Mouse (Mus musculus) megakaryocyte-erythroid progenitor cell, adult 5-6 weeks (primary cell): Measurements from ENCODE around the gene Tmppe. TPM values are rescaled to one million over a fixed set of nuclear protein-coding genes. Genes with fewer than 3 reads are reported as not detected.

Source experiments
- ATAC-seq: replicated peaks from 2 replicates; pipeline ENCODE4 v1.8.0; 2016; ENCODE audit warnings: mild to moderate bottlenecking, inconsistent platforms; ENCODE audit not compliant: severe bottlenecking, poor library complexity, low FRiP score, low TSS enrichment
- total RNA-seq, 2 experiments: library from RNA; stranded (forward) in 1 of 2; stranded (reverse) in 1 of 2; fragments of 200-1000, 215-1000 nt in 1 of 2; fragments of >200 nt in 1 of 2; fragmentation: Nextera tagmentation in 1 of 2; gene quantifications; 2 replicates each; pipeline ENCODE4 v1.2.3; 2014 to 2017

Gene Tmppe
- total RNA-seq, 2 experiments from 2014 or later = 0.75 to 4.5 TPM

GRCm38 (mm10) chr9:114428103-114428834 lies 27.4 kb downstream of the Tmppe start:
- ATAC-seq = peak; percentile 55

- no peak for ATAC-seq
These were observed 34.8 kb downstream of the Tmppe start for GRCm38 (mm10) chr9:114435668-114436067.

GRCm38 (mm10) chr9:114440548-114440947 lies 39.6 kb downstream of the Tmppe start:
- ATAC-seq = 0 out of 2 replicates have a peak, but pooled peaks have one; percentile 20

- no peak for ATAC-seq
These were observed 41.3 kb downstream of the Tmppe start for GRCm38 (mm10) chr9:114442225-114442624.

- no peak for ATAC-seq
These were observed 42.0 kb downstream of the Tmppe start for GRCm38 (mm10) chr9:114442893-114443292.

GRCm38 (mm10) chr9:114443351-114443750 lies 42.4 kb downstream of the Tmppe start:
- no peak for ATAC-seq

- no peak for ATAC-seq
These were observed 46.0 kb downstream of the Tmppe start for GRCm38 (mm10) chr9:114446887-114447286.

- no peak for ATAC-seq
These were observed 47.8 kb downstream of the Tmppe start for GRCm38 (mm10) chr9:114448700-114449099.

- ATAC-seq = peak; percentile 53; the same call in 1 of the 2 replicates
These were observed 48.3 kb downstream of the Tmppe start for GRCm38 (mm10) chr9:114449120-114449754.

- no peak for ATAC-seq
These were observed 50.7 kb downstream of the Tmppe start for GRCm38 (mm10) chr9:114451615-114452014.

- no peak for ATAC-seq
These were observed 51.5 kb downstream of the Tmppe start for GRCm38 (mm10) chr9:114452418-114452817.

GRCm38 (mm10) chr9:114455420-114455819 lies 54.5 kb downstream of the Tmppe start:
- no peak for ATAC-seq

Other genes starting within 250 kb of the Tmppe start
- not detected in 2 replicates for gene Bcl2a1c, start 71.0 kb upstream of the Tmppe start, total RNA-seq (2014; fragmentation: Nextera tagmentation)
- gene Bcl2a1c, start 71.0 kb upstream of the Tmppe start, total RNA-seq (2017) = not detected in 2 replicates
- 19.9 and 45.0 TPM in 2 replicates for gene Crtap, start 10.4 kb upstream of the Tmppe start, total RNA-seq (2014; fragmentation: Nextera tagmentation)
- 13.1 and 13.6 TPM in 2 replicates for gene Crtap, start 10.4 kb upstream of the Tmppe start, total RNA-seq (2017)
- 15.9 and 20.4 TPM in 2 replicates for gene Glb1, start within 50 bp of the Tmppe start, total RNA-seq (2014; fragmentation: Nextera tagmentation)
- gene Glb1, start within 50 bp of the Tmppe start, total RNA-seq (2017) = 11.5 and 23.4 TPM in 2 replicates
- gene Ccr4, start 103.8 kb downstream of the Tmppe start, total RNA-seq (2014; fragmentation: Nextera tagmentation) = not detected in 2 replicates
- not detected in 2 replicates for gene Ccr4, start 103.8 kb downstream of the Tmppe start, total RNA-seq (2017)
- not detected in 2 replicates for gene C130032M10Rik, start 114.6 kb downstream of the Tmppe start, total RNA-seq (2014; fragmentation: Nextera tagmentation)
- gene C130032M10Rik, start 114.6 kb downstream of the Tmppe start, total RNA-seq (2017) = not detected in 2 replicates
- gene Trim71, start 163.3 kb downstream of the Tmppe start, total RNA-seq (2014; fragmentation: Nextera tagmentation) = not detected in 2 replicates
- gene Trim71, start 163.3 kb downstream of the Tmppe start, total RNA-seq (2017) = not detected in 2 replicates
- 44.6 and 44.7 TPM in 2 replicates for gene Cnot10, start 239.1 kb downstream of the Tmppe start, total RNA-seq (2014; fragmentation: Nextera tagmentation)
- 65.3 and 68.0 TPM in 2 replicates for gene Cnot10, start 239.1 kb downstream of the Tmppe start, total RNA-seq (2017)